8 mouse cellular contexts compared by ENCODE assay signal in the genomic region with DNA sequence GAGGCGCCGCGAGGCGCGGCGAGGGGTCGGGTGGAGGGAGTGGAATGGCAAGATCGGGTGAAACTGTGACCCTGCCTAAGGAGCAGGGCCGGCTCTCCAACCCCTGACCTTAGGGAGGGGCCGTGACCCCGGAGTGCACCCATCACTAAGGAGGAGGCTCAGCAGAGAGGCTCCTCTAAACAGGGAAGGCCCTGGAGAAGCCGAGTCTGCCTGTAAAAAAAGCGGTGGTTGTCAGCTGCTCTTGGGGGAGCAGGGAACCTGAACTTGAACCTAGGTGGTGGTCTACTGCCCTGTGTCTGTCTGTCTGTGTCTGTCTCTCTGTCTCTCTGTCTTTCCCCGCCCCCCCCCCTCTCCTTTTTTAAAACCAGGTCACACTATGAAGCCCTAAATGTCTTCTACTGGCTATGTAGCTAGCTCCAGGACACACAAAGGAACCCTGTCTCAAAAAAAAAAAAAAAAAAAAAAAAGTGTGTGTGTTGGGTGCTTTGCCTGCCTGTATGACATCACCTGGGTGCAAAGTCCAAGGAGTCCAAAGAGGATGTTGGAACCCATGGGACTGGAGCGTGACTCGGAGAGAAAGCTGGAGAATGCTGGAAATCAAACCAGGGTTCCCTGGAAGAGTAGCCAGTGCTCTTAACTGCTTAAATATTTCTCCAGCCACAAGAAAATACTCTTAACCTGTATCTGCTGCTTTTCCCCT. TPM values are rescaled to one million over a fixed set of nuclear protein-coding genes. Genes with fewer than 3 reads are reported as not detected.
DNase-seq lines count a peak whose midpoint lies in the region; ATAC-seq lines count a peak whose summit lies in the region.

No protein-coding gene starts in this region.

- no peaks in the 10 kb centered on the region for H3K9me3 ChIP-seq in lung, embryonic 16.5 days (ENCODE audit: control insufficient read depth, low read length)
- no peaks in the 10 kb centered on the region for H3K9me3 ChIP-seq in stomach, embryonic 16.5 days (replicated peaks; ENCODE audit: control insufficient read depth, low read length)

- H3K36me3 ChIP-seq in lung, embryonic 16.5 days (ENCODE audit: control insufficient read depth, insufficient read depth, low read length) = peaks cover 2% of the 10 kb centered on the region; the same call in 1 of the 2 replicates
- no peaks in the 10 kb centered on the region for H3K36me3 ChIP-seq in stomach, embryonic 16.5 days (ENCODE audit: control insufficient read depth, insufficient read depth, low read length)

- peak; percentile 42 for DNase-seq in thymus, postnatal 0 days (ENCODE audit: low spot score)
- DNase-seq in thymus, postnatal 10 days (ENCODE audit: low spot score in 2 of 2) = no peak
- peak; percentile 84 for DNase-seq in kidney, adult 11 months
- no peak for DNase-seq in cerebellum, postnatal 4 days (ENCODE audit: low spot score in 2 of 2)
- DNase-seq in retina, postnatal 1 day = no peak

- H3K27ac ChIP-seq in lung, embryonic 16.5 days (ENCODE audit: low read length) = peak overlapping the region; percentile 92
- peak overlapping the region; percentile 96 for H3K27ac ChIP-seq in stomach, embryonic 16.5 days (ENCODE audit: low read length)

- H3K4me2 ChIP-seq in lung, embryonic 16.5 days (ENCODE audit: low read depth, low read length) = peak overlapping the region; percentile 93
- H3K4me2 ChIP-seq in stomach, embryonic 16.5 days (ENCODE audit: low read depth, low read length) = peak overlapping the region; percentile 91

- H3K4me3 ChIP-seq in lung, embryonic 16.5 days (ENCODE audit: low read length) = peak overlapping the region; percentile 76
- H3K4me3 ChIP-seq in stomach, embryonic 16.5 days (replicated peaks; ENCODE audit: low read length) = peak overlapping the region; percentile 79

- WGBS in lung, embryonic 16.5 days = 13% methylated on average over 12 of the region's 16 CpGs
- 7% methylated on average over 15 of the region's 16 CpGs for WGBS in stomach, embryonic 16.5 days

- peak overlapping the region; percentile 98 for H3K9ac ChIP-seq in lung, embryonic 16.5 days (ENCODE audit: low read length)
- peak overlapping the region; percentile 99 for H3K9ac ChIP-seq in stomach, embryonic 16.5 days (ENCODE audit: low read length)

- peaks cover 21% of the 10 kb centered on the region for H3K4me1 ChIP-seq in lung, embryonic 16.5 days (replicated peaks; ENCODE audit: control insufficient read depth, insufficient read depth, low read length)
- H3K4me1 ChIP-seq in stomach, embryonic 16.5 days (ENCODE audit: control insufficient read depth, insufficient read depth, low read length) = peaks cover 12% of the 10 kb centered on the region

- ATAC-seq in erythroblast, adult 5-6 weeks (replicated peaks; ENCODE audit: low FRiP score, poor library complexity, severe bottlenecking) = peak; percentile 59
- ATAC-seq in lung, embryonic 16.5 days (ENCODE audit: low read depth) = peak; percentile 65
- peak; percentile 69 for ATAC-seq in stomach, embryonic 16.5 days (ENCODE audit: insufficient read depth, low FRiP score)

- no peaks in the 10 kb centered on the region for H3K27me3 ChIP-seq in lung, embryonic 16.5 days (ENCODE audit: control insufficient read depth, insufficient read depth, low read depth, low read length)
- no peaks in the 10 kb centered on the region for H3K27me3 ChIP-seq in stomach, embryonic 16.5 days (ENCODE audit: control insufficient read depth, insufficient read depth, low read length)

RNA-seq across cellular contexts. Expression of gene Ndufs3, which starts 13.5 kb away (rescaled TPM):
- 224 and 230 TPM in 2 replicates for polyA plus RNA-seq in thymus, postnatal 0 days (2015; fragmentation: Nextera tagmentation; extraction: Ambion mirVana)
- total RNA-seq in erythroblast, adult 5-6 weeks (2015; ENCODE audit: low replicate concordance) = 36.2 and 37.3 TPM in 2 replicates
- total RNA-seq in erythroblast, adult 5-6 weeks (2017; ENCODE audit: low replicate concordance) = 28.0 and 29.0 TPM in 2 replicates
- 201 and 203 TPM in 2 replicates for polyA plus RNA-seq in lung, embryonic 16.5 days (2015; fragmentation: Nextera tagmentation; extraction: Ambion mirVana)
- polyA plus RNA-seq in stomach, embryonic 16.5 days (2015; fragmentation: Nextera tagmentation; extraction: Ambion mirVana) = 221 and 234 TPM in 2 replicates

RNA-seq across cellular contexts. Expression of gene Kbtbd4, which starts 13.6 kb away (rescaled TPM):
- polyA plus RNA-seq in thymus, postnatal 0 days (2015; fragmentation: Nextera tagmentation; extraction: Ambion mirVana) = 30.8 and 31.8 TPM in 2 replicates
- 1.7 and 5.8 TPM in 2 replicates for total RNA-seq in erythroblast, adult 5-6 weeks (2015; ENCODE audit: low replicate concordance)
- 2.8 TPM in 2 replicates for total RNA-seq in erythroblast, adult 5-6 weeks (2017; ENCODE audit: low replicate concordance)
- 36.5 and 37.0 TPM in 2 replicates for polyA plus RNA-seq in lung, embryonic 16.5 days (2015; fragmentation: Nextera tagmentation; extraction: Ambion mirVana)
- polyA plus RNA-seq in stomach, embryonic 16.5 days (2015; fragmentation: Nextera tagmentation; extraction: Ambion mirVana) = 29.7 and 32.4 TPM in 2 replicates

RNA-seq across cellular contexts. Expression of gene Celf1, which starts 22.0 kb away (rescaled TPM):
- polyA plus RNA-seq in thymus, postnatal 0 days (2015; fragmentation: Nextera tagmentation; extraction: Ambion mirVana) = 54.9 and 65.4 TPM in 2 replicates
- 23.8 and 25.4 TPM in 2 replicates for total RNA-seq in erythroblast, adult 5-6 weeks (2015; ENCODE audit: low replicate concordance)
- 31.9 and 38.8 TPM in 2 replicates for total RNA-seq in erythroblast, adult 5-6 weeks (2017; ENCODE audit: low replicate concordance)
- 71.6 and 75.9 TPM in 2 replicates for polyA plus RNA-seq in lung, embryonic 16.5 days (2015; fragmentation: Nextera tagmentation; extraction: Ambion mirVana)
- polyA plus RNA-seq in stomach, embryonic 16.5 days (2015; fragmentation: Nextera tagmentation; extraction: Ambion mirVana) = 74.3 and 81.5 TPM in 2 replicates

RNA-seq across cellular contexts. Expression of gene C1qtnf4, which starts 32.5 kb away (rescaled TPM):
- polyA plus RNA-seq in thymus, postnatal 0 days (2015; fragmentation: Nextera tagmentation; extraction: Ambion mirVana) = 4.4 and 4.5 TPM in 2 replicates
- not detected in 2 replicates for total RNA-seq in erythroblast, adult 5-6 weeks (2015; ENCODE audit: low replicate concordance)
- total RNA-seq in erythroblast, adult 5-6 weeks (2017; ENCODE audit: low replicate concordance) = not detected in 2 replicates
- polyA plus RNA-seq in lung, embryonic 16.5 days (2015; fragmentation: Nextera tagmentation; extraction: Ambion mirVana) = 2.9 and 3.0 TPM in 2 replicates
- 5.3 and 5.7 TPM in 2 replicates for polyA plus RNA-seq in stomach, embryonic 16.5 days (2015; fragmentation: Nextera tagmentation; extraction: Ambion mirVana)

Comparison
In these comparisons a context has a peak if more than half of its experiments do, and no peak if none do; other contexts are left out.
1. DNase-seq: peak in thymus, postnatal 0 days (single experiment) and kidney, adult 11 months (single experiment); none in thymus, postnatal 10 days (0 of 2), cerebellum, postnatal 4 days (0 of 2) and retina, postnatal 1 day (single experiment).
2. Peak in every context shown above with its lines, with median percentiles within 50 percentile points of each other: ATAC-seq.